Mouse (Mus musculus) ovary, postnatal 10 days (tissue): Measurements from ENCODE around the gene Brsk1.

Experiments
- DNase-seq: peaks from one replicate; pipeline ENCODE4 v3.0.0; 2022; ENCODE audit warnings: low spot score

Brsk1 gene

GRCm38 (mm10) chr7:4739544-4740275 lies 49.3 kb downstream of the Brsk1 start, which contains the start of gene Kmt5c:
Gene Kmt5c, plus strand, starts transcription at chr7:4740115.
- DNase-seq = peak; percentile 83

- peak; percentile 39 for DNase-seq
These were observed 49.9 kb downstream of the Brsk1 start for GRCm38 (mm10) chr7:4740309-4740727.

- no peak for DNase-seq
These were observed 50.7 kb downstream of the Brsk1 start for GRCm38 (mm10) chr7:4741151-4741550.

GRCm38 (mm10) chr7:4741672-4742481 lies 51.5 kb downstream of the Brsk1 start:
- no peak for DNase-seq

- DNase-seq = no peak
These were observed 52.0 kb downstream of the Brsk1 start for GRCm38 (mm10) chr7:4742482-4742819.

GRCm38 (mm10) chr7:4743354-4743753 lies 53.0 kb downstream of the Brsk1 start:
- no peak for DNase-seq

GRCm38 (mm10) chr7:4744886-4745285 lies 54.5 kb downstream of the Brsk1 start:
- no peak for DNase-seq

GRCm38 (mm10) chr7:4746326-4746980 lies 56.0 kb downstream of the Brsk1 start:
- DNase-seq = no peak

- DNase-seq = no peak
These were observed 56.9 kb downstream of the Brsk1 start for GRCm38 (mm10) chr7:4747156-4747899.

- DNase-seq = no peak
These were observed 57.9 kb downstream of the Brsk1 start for GRCm38 (mm10) chr7:4748321-4748720.

GRCm38 (mm10) chr7:4749169-4749568 lies 58.8 kb downstream of the Brsk1 start:
- no peak for DNase-seq

- DNase-seq = peak; percentile 25
These were observed 61.8 kb downstream of the Brsk1 start for GRCm38 (mm10) chr7:4751971-4752820.

- DNase-seq = peak; percentile 62
These were observed 62.6 kb downstream of the Brsk1 start, which contains the start of gene Cox6b2 for GRCm38 (mm10) chr7:4752821-4753570. Gene Cox6b2, minus strand, starts transcription at chr7:4753094.

- DNase-seq = no peak
These were observed 69.3 kb downstream of the Brsk1 start for GRCm38 (mm10) chr7:4759670-4760069.

- no peak for DNase-seq
These were observed 74.7 kb downstream of the Brsk1 start for GRCm38 (mm10) chr7:4764946-4765710.
